In genomic region chr7:66137309-66137708, GRCm38 (mm10) we compare ENCODE assay signal across 23 mouse cellular contexts. TPM values are rescaled to one million over a fixed set of nuclear protein-coding genes. Genes with fewer than 3 reads are reported as not detected.
A peak's percentile ranks its signal among the peaks of the same experiment; 100 is the strongest.
DNase-seq lines count a peak whose midpoint lies in the region; ATAC-seq lines count a peak whose summit lies in the region.
"Had no signal": no experiment of that assay in that cellular context is flagged by ENCODE, and none has a peak within 500 bp of the region (broad histone marks: within the 10 kb centered on the region; RNA-seq: fewer than 3 reads in every experiment).

No protein-coding gene starts in this region.

- ATAC-seq in heart, embryonic 12.5 days (ENCODE audit: insufficient number of reproducible peaks, low FRiP score), result no peak
- ATAC-seq in lung, embryonic 16.5 days (ENCODE audit: low read depth), result no peak
- ATAC-seq in liver, embryonic 15.5 days (ENCODE audit: insufficient read depth), result no peak
- ATAC-seq in forebrain, embryonic 15.5 days (replicated peaks), result no peak
- ATAC-seq: CD4-positive, CD25-positive, alpha-beta regulatory T cell, adult 4 months; forebrain, embryonic 13.5 days; hindbrain, embryonic 16.5 days had no signal

- H3K36me3 ChIP-seq in heart, embryonic 12.5 days, result peaks cover 14% of the 10 kb centered on the region; the same call in 1 of the 2 replicates
- H3K36me3 ChIP-seq in lung, embryonic 16.5 days (ENCODE audit: control insufficient read depth, insufficient read depth, low read length), result no peaks in the 10 kb centered on the region
- H3K36me3 ChIP-seq in liver, embryonic 15.5 days (replicated peaks), result peaks cover 18% of the 10 kb centered on the region; the same call in 1 of the 2 replicates
- no peaks in the 10 kb centered on the region for H3K36me3 ChIP-seq in forebrain, embryonic 15.5 days
- H3K36me3 ChIP-seq: hindbrain, embryonic 12.5 days had no signal

- H3K9ac ChIP-seq in heart, embryonic 12.5 days, result no peak overlapping the region
- no peak overlapping the region for H3K9ac ChIP-seq in lung, embryonic 16.5 days (ENCODE audit: low read length)
- H3K9ac ChIP-seq in liver, embryonic 15.5 days, result no peak overlapping the region
- no peak overlapping the region for H3K9ac ChIP-seq in forebrain, embryonic 15.5 days (replicated peaks)
- H3K9ac ChIP-seq: embryonic facial prominence, embryonic 13.5 days; forebrain, embryonic 13.5 days; hindbrain, embryonic 12.5 days had no signal

- H3K9me3 ChIP-seq in heart, embryonic 12.5 days (replicated peaks), result no peaks in the 10 kb centered on the region
- no peaks in the 10 kb centered on the region for H3K9me3 ChIP-seq in lung, embryonic 16.5 days (ENCODE audit: control insufficient read depth, low read length)
- H3K9me3 ChIP-seq in liver, embryonic 15.5 days (replicated peaks), result no peaks in the 10 kb centered on the region
- no peaks in the 10 kb centered on the region for H3K9me3 ChIP-seq in forebrain, embryonic 15.5 days
- H3K9me3 ChIP-seq: embryonic facial prominence, embryonic 13.5 days; forebrain, embryonic 13.5 days; G1E; hindbrain, embryonic 12.5 days had no signal

- DNase-seq in heart, adult 11 months, result peak; percentile 78
- DNase-seq in lung, postnatal 25 days (ENCODE audit: low spot score), result no peak
- no peak for DNase-seq in embryo, embryonic 10 days (ENCODE audit: low spot score)
- DNase-seq: adrenal gland, adult 8-10 months; adrenal gland, postnatal 36 days; B cell, adult 2 months; cerebellum, adult 11 months; cerebellum, adult 8-10 months; cerebellum, postnatal 14 days; gastrocnemius, adult 2 months; gastrocnemius, postnatal 25 days; heart, postnatal 10 days; heart, postnatal 4 days had no signal

- no peaks in the 10 kb centered on the region for H3K27me3 ChIP-seq in heart, embryonic 12.5 days (replicated peaks)
- no peaks in the 10 kb centered on the region for H3K27me3 ChIP-seq in lung, embryonic 16.5 days (ENCODE audit: control insufficient read depth, insufficient read depth, low read depth, low read length)
- no peaks in the 10 kb centered on the region for H3K27me3 ChIP-seq in liver, embryonic 15.5 days
- no peaks in the 10 kb centered on the region for H3K27me3 ChIP-seq in forebrain, embryonic 15.5 days
- H3K27me3 ChIP-seq: embryonic facial prominence, embryonic 13.5 days; forebrain, embryonic 13.5 days; hindbrain, embryonic 12.5 days had no signal

- H3K4me3 ChIP-seq in heart, embryonic 12.5 days, result no peak overlapping the region
- H3K4me3 ChIP-seq in lung, embryonic 16.5 days (ENCODE audit: low read length), result no peak overlapping the region
- H3K4me3 ChIP-seq in liver, embryonic 15.5 days (replicated peaks), result no peak overlapping the region
- no peak overlapping the region for H3K4me3 ChIP-seq in forebrain, embryonic 15.5 days
- H3K4me3 ChIP-seq: embryonic facial prominence, embryonic 13.5 days; forebrain, embryonic 13.5 days; gastrocnemius, adult 2 months; hindbrain, embryonic 12.5 days had no signal

- H3K4me1 ChIP-seq in heart, embryonic 12.5 days (replicated peaks), result peaks cover 61% of the 10 kb centered on the region
- H3K4me1 ChIP-seq in lung, embryonic 16.5 days (replicated peaks; ENCODE audit: control insufficient read depth, insufficient read depth, low read length), result peaks cover 51% of the 10 kb centered on the region
- H3K4me1 ChIP-seq in liver, embryonic 15.5 days (replicated peaks), result peaks cover 72% of the 10 kb centered on the region
- H3K4me1 ChIP-seq in forebrain, embryonic 15.5 days, result peaks cover 70% of the 10 kb centered on the region

- no peak overlapping the region for H3K4me2 ChIP-seq in heart, embryonic 12.5 days
- no peak overlapping the region for H3K4me2 ChIP-seq in lung, embryonic 16.5 days (ENCODE audit: low read depth, low read length)
- no peak overlapping the region for H3K4me2 ChIP-seq in liver, embryonic 15.5 days
- no peak overlapping the region for H3K4me2 ChIP-seq in forebrain, embryonic 15.5 days (replicated peaks)
- H3K4me2 ChIP-seq: embryonic facial prominence, embryonic 13.5 days; forebrain, embryonic 13.5 days; hindbrain, embryonic 12.5 days had no signal

- 87% methylated on average over 4 of the region's 4 CpGs for WGBS in heart, embryonic 12.5 days
- 86% methylated on average over 4 of the region's 4 CpGs for WGBS in lung, embryonic 16.5 days
- 51% methylated on average over 4 of the region's 4 CpGs for WGBS in liver, embryonic 15.5 days (ENCODE audit: insufficient replicate concordance)
- 93% methylated on average over 4 of the region's 4 CpGs for WGBS in forebrain, embryonic 15.5 days

- no peak overlapping the region for H3K27ac ChIP-seq in heart, embryonic 12.5 days (ENCODE audit: poor library complexity, severe bottlenecking)
- peak overlapping the region; percentile 13; the same call in 1 of the 2 replicates for H3K27ac ChIP-seq in lung, embryonic 16.5 days (ENCODE audit: low read length)
- H3K27ac ChIP-seq in liver, embryonic 15.5 days (replicated peaks), result peak overlapping the region; percentile 38; the same call in 1 of the 2 replicates
- no peak overlapping the region for H3K27ac ChIP-seq in forebrain, embryonic 15.5 days (replicated peaks)
- H3K27ac ChIP-seq: embryonic facial prominence, embryonic 13.5 days; forebrain, embryonic 13.5 days; gastrocnemius, adult 2 months; hindbrain, embryonic 12.5 days had no signal

RNA-seq across cellular contexts. Expression of gene Chsy1, which starts 28.0 kb away (rescaled TPM):
- polyA plus RNA-seq in heart, embryonic 12.5 days (2016; fragmentation: Nextera tagmentation; extraction: Ambion mirVana), result 13.3 and 15.5 TPM in 2 replicates
- polyA plus RNA-seq in lung, embryonic 16.5 days (2015; fragmentation: Nextera tagmentation; extraction: Ambion mirVana), result 17.1 and 17.7 TPM in 2 replicates
- polyA plus RNA-seq in liver, embryonic 15.5 days (2015; fragmentation: Nextera tagmentation; extraction: Ambion mirVana), result 6.2 and 6.3 TPM in 2 replicates
- 13.3 and 13.8 TPM in 2 replicates for polyA plus RNA-seq in forebrain, embryonic 15.5 days (2015; fragmentation: Nextera tagmentation; extraction: Ambion mirVana)

RNA-seq across cellular contexts. Expression of gene Selenos, which starts 57.9 kb away (rescaled TPM):
- polyA plus RNA-seq in heart, embryonic 12.5 days (2016; fragmentation: Nextera tagmentation; extraction: Ambion mirVana), result 70.2 and 70.7 TPM in 2 replicates
- 122 and 123 TPM in 2 replicates for polyA plus RNA-seq in lung, embryonic 16.5 days (2015; fragmentation: Nextera tagmentation; extraction: Ambion mirVana)
- 63.2 and 65.4 TPM in 2 replicates for polyA plus RNA-seq in liver, embryonic 15.5 days (2015; fragmentation: Nextera tagmentation; extraction: Ambion mirVana)
- polyA plus RNA-seq in forebrain, embryonic 15.5 days (2015; fragmentation: Nextera tagmentation; extraction: Ambion mirVana), result 77.9 and 81.0 TPM in 2 replicates

Comparison
In these comparisons a context has a peak if more than half of its experiments do, and no peak if none do; other contexts are left out.
1. H3K27ac ChIP-seq: peak in lung, embryonic 16.5 days (single experiment) and liver, embryonic 15.5 days (single experiment); none in heart, embryonic 12.5 days (single experiment) and forebrain, embryonic 15.5 days (single experiment).